Mouse (Mus musculus): Measurements from ENCODE around the gene Eif1ad. TPM values are rescaled to one million over a fixed set of nuclear protein-coding genes. Genes with fewer than 3 reads are reported as not detected.

Gene Eif1ad
- polyA plus RNA-seq, 2 experiments, result 22.0 to 22.9 TPM

GRCm38 (mm10) chr19:5384715-5385114, 18.2 kb downstream of the Eif1ad start:
- no peak for TF ChIP-seq EP300 (IDR thresholded peaks at IDR 0.05; ENCODE audit: low read depth)
- no peak for TF ChIP-seq CTCF (IDR thresholded peaks at IDR 0.05; ENCODE audit: low read depth)
- peaks cover 45% of the 10 kb centered on the region for H3K36me3 ChIP-seq (replicated peaks; ENCODE audit: control insufficient read depth, insufficient read depth, low read depth)
- H3K9me3 ChIP-seq (ENCODE audit: control insufficient read depth, low read length), result no peaks in the 10 kb centered on the region
- WGBS (ENCODE audit: insufficient replicate concordance), result 78% methylated on average over 8 of the region's 8 CpGs
- ATAC-seq (ENCODE audit: insufficient read depth) (no peak), DNase-seq (ENCODE audit: low read depth in 3 of 3, low spot score in 3 of 3) (no peak)
- no peak overlapping the region for H3K9ac ChIP-seq (replicated peaks)
- no peak overlapping the region for H3K4me2 ChIP-seq (ENCODE audit: low read depth)
- no peaks in the 10 kb centered on the region for H3K27me3 ChIP-seq (ENCODE audit: control insufficient read depth, insufficient read depth, low read length)
- H3K4me1 ChIP-seq (replicated peaks; ENCODE audit: control insufficient read depth in 2 of 2, insufficient read depth in 2 of 2, low read length in 1 of 2), result peaks cover 16 to 18% of the 10 kb centered on the region in 2 experiments
- H3K4me3 ChIP-seq (ENCODE audit: insufficient read depth in 1 of 2, low read depth in 2 of 2, low read length in 2 of 2), result no peak overlapping the region
- H3K27ac ChIP-seq, result no peak overlapping the region

GRCm38 (mm10) chr19:5388011-5388441, 21.5 kb downstream of the Eif1ad start:
- peak overlapping the region; percentile 79 for H3K9ac ChIP-seq (replicated peaks)
- no peak for TF ChIP-seq EP300 (IDR thresholded peaks at IDR 0.05; ENCODE audit: low read depth)
- no peak for TF ChIP-seq CTCF (IDR thresholded peaks at IDR 0.05; ENCODE audit: low read depth)
- H3K27me3 ChIP-seq (ENCODE audit: control insufficient read depth, insufficient read depth, low read length), result no peaks in the 10 kb centered on the region
- H3K4me3 ChIP-seq (ENCODE audit: insufficient read depth in 1 of 2, low read depth in 2 of 2, low read length in 2 of 2), result peak overlapping the region; percentile 80 to 92
- ATAC-seq (ENCODE audit: insufficient read depth), result peak; percentile 44; the same call in 1 of the 2 replicates
- H3K4me2 ChIP-seq (ENCODE audit: low read depth), result peak overlapping the region; percentile 78
- peaks cover 23 to 25% of the 10 kb centered on the region in 2 experiments for H3K4me1 ChIP-seq (replicated peaks; ENCODE audit: control insufficient read depth in 2 of 2, insufficient read depth in 2 of 2, low read length in 1 of 2)
- peaks cover 15% of the 10 kb centered on the region for H3K36me3 ChIP-seq (replicated peaks; ENCODE audit: control insufficient read depth, insufficient read depth, low read depth)
- H3K27ac ChIP-seq, result peak overlapping the region; percentile 31; the same call in 1 of the 2 replicates
- whole genome bisulfite sequencing (ENCODE audit: insufficient replicate concordance), result under 1% methylated on average over 42 of the region's 43 CpGs
- H3K9me3 ChIP-seq (ENCODE audit: control insufficient read depth, low read length), result no peaks in the 10 kb centered on the region
- no peak for DNase-seq (ENCODE audit: low read depth in 3 of 3, low spot score in 3 of 3)

DNA sequence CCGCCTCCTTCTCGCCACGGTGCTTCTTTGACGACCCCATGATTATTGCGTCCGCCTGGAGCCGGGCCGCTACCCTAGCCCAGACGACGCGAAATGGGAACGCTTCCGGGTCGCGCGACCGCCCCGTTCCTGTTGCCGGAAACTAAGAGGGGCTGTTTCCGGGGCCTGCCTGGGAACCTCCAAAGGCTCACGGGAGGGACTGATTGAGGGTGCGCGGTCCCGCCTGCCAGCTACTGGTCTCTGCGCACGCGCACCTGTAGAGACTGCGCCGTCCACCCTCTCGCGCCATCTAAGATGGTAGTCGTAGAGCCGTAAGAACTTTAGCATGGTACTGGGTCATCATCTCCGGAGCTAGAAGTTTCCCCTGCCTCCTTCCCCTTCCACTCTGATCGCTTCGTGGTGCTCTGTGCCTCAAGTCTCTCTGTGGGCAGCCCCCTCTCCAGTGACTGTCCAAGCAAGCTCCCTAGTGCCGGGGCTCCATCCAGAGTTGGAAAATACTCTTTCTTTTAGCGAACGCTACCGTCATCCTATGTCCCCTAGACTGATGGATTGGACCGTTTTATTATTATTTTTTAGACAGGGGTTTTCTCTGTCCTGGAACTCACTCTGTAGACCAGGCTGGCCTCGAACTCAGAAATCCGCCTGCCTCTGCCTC, 22.2 kb downstream of the Eif1ad start, which contains the start of gene Sart1:
Sart1 (minus strand) TSS at position 116 of the 655 bp plus-strand sequence.
- H3K4me3 ChIP-seq (ENCODE audit: insufficient read depth in 1 of 2, low read depth in 2 of 2, low read length in 2 of 2), result peak within 1 kb of the TSS; percentile 80 to 92
- peak within 1 kb of the TSS; percentile 99 for H3K4me2 ChIP-seq (ENCODE audit: low read depth)
- H3K27ac ChIP-seq, result peak within 1 kb of the TSS; percentile 92
- no peaks in the 10 kb centered on the region for H3K27me3 ChIP-seq (ENCODE audit: control insufficient read depth, insufficient read depth, low read length)
- H3K9me3 ChIP-seq (ENCODE audit: control insufficient read depth, low read length), result no peaks in the 10 kb centered on the region
- peaks cover 23 to 25% of the 10 kb centered on the region in 2 experiments for H3K4me1 ChIP-seq (replicated peaks; ENCODE audit: control insufficient read depth in 2 of 2, insufficient read depth in 2 of 2, low read length in 1 of 2)
- peaks cover 8% of the 10 kb centered on the region for H3K36me3 ChIP-seq (replicated peaks; ENCODE audit: control insufficient read depth, insufficient read depth, low read depth)
- peak within 1 kb of the TSS; percentile 91 for H3K9ac ChIP-seq (replicated peaks)
- WGBS (ENCODE audit: insufficient replicate concordance), result 1% methylated on average over 43 of the region's 43 CpGs
- DNase-seq (ENCODE audit: low read depth in 3 of 3, low spot score in 3 of 3) (peak; percentile 91 to 93 (median 92)), ATAC-seq (ENCODE audit: insufficient read depth) (peak; percentile 92)
- TF ChIP-seq EP300 (IDR thresholded peaks at IDR 0.05; ENCODE audit: low read depth), result no peak
- no peak for TF ChIP-seq CTCF (IDR thresholded peaks at IDR 0.05; ENCODE audit: low read depth)

DNA sequence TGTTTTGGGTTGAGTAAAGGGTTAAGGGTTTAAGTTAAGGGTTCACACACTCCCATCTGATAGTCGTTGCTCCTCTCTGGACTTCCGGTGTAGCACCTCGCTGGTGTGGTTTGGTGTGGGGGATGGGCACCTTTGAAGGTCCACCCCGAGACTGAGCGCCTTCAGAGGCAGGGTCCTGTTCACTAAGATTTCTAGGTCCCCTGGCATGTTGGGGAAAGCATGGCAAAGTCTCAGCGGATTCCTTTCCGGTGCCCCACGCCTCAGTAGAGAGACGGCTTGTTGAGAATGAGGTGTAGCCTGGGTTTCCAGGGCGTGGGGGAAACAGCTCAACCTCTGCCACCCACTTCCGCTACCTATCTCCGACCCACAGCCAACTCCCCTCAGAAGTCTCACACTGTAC, 23.1 kb downstream of the Eif1ad start:
- Histone ChIP-seq H3K9ac (replicated peaks) (peak overlapping the region; percentile 91), H3K4me3 (ENCODE audit: insufficient read depth in 1 of 2, low read depth in 2 of 2, low read length in 2 of 2) (peak overlapping the region; percentile 80 to 92), H3K36me3 (replicated peaks; ENCODE audit: control insufficient read depth, insufficient read depth, low read depth) (no peaks in the 10 kb centered on the region; the same call in 1 of the 2 replicates), H3K27ac (peak overlapping the region; percentile 92), H3K27me3 (ENCODE audit: control insufficient read depth, insufficient read depth, low read length) (no peaks in the 10 kb centered on the region), H3K4me1 (replicated peaks; ENCODE audit: control insufficient read depth in 2 of 2, insufficient read depth in 2 of 2, low read length in 1 of 2) (peaks cover 23 to 25% of the 10 kb centered on the region in 2 experiments), H3K9me3 (ENCODE audit: control insufficient read depth, low read length) (no peaks in the 10 kb centered on the region), H3K4me2 (ENCODE audit: low read depth) (peak overlapping the region; percentile 99)
- ATAC-seq (ENCODE audit: insufficient read depth) (peak; percentile 49; the same call in 1 of the 2 replicates), DNase-seq (ENCODE audit: low read depth in 3 of 3, low spot score in 3 of 3) (peak; percentile 49 to 58 (median 55))
- WGBS (ENCODE audit: insufficient replicate concordance), result under 1% methylated on average over 12 of the region's 12 CpGs
- TF ChIP-seq EP300 (IDR thresholded peaks at IDR 0.05; ENCODE audit: low read depth) (no peak; the same call in 1 of the 2 replicates), CTCF (IDR thresholded peaks at IDR 0.05; ENCODE audit: low read depth) (no peak)

GRCm38 (mm10) chr19:5390416-5390815, 23.9 kb downstream of the Eif1ad start:
- H3K4me1 ChIP-seq (replicated peaks; ENCODE audit: control insufficient read depth in 2 of 2, insufficient read depth in 2 of 2, low read length in 1 of 2), result peaks cover 23 to 25% of the 10 kb centered on the region in 2 experiments
- H3K4me2 ChIP-seq (ENCODE audit: low read depth), result peak overlapping the region; percentile 99
- WGBS (ENCODE audit: insufficient replicate concordance), result 67% methylated on average over 8 of the region's 8 CpGs
- TF ChIP-seq CTCF (IDR thresholded peaks at IDR 0.05; ENCODE audit: low read depth) (no peak), EP300 (IDR thresholded peaks at IDR 0.05; ENCODE audit: low read depth) (no peak)
- H3K9me3 ChIP-seq (ENCODE audit: control insufficient read depth, low read length), result no peaks in the 10 kb centered on the region
- H3K4me3 ChIP-seq (ENCODE audit: insufficient read depth in 1 of 2, low read depth in 2 of 2, low read length in 2 of 2), result peak overlapping the region; percentile 80 to 92; a peak in 2 of 4 replicates
- no peaks in the 10 kb centered on the region for H3K27me3 ChIP-seq (ENCODE audit: control insufficient read depth, insufficient read depth, low read length)
- H3K36me3 ChIP-seq (replicated peaks; ENCODE audit: control insufficient read depth, insufficient read depth, low read depth), result no peaks in the 10 kb centered on the region
- DNase-seq (ENCODE audit: low read depth in 3 of 3, low spot score in 3 of 3) (no peak), ATAC-seq (ENCODE audit: insufficient read depth) (no peak)
- peak overlapping the region; percentile 92 for H3K27ac ChIP-seq
- peak overlapping the region; percentile 91 for H3K9ac ChIP-seq (replicated peaks)

All from liver, embryonic 14.5 days (tissue).